Mouse (Mus musculus): Measurements from ENCODE around the gene Uprt. TPM values are rescaled to one million over a fixed set of nuclear protein-coding genes. Genes with fewer than 3 reads are reported as not detected.

Uprt gene
- 17.9 to 21.9 TPM (median 18.7 TPM) in 4 replicates for total RNA-seq (2023; ENCODE audit: inconsistent age)

DNA sequence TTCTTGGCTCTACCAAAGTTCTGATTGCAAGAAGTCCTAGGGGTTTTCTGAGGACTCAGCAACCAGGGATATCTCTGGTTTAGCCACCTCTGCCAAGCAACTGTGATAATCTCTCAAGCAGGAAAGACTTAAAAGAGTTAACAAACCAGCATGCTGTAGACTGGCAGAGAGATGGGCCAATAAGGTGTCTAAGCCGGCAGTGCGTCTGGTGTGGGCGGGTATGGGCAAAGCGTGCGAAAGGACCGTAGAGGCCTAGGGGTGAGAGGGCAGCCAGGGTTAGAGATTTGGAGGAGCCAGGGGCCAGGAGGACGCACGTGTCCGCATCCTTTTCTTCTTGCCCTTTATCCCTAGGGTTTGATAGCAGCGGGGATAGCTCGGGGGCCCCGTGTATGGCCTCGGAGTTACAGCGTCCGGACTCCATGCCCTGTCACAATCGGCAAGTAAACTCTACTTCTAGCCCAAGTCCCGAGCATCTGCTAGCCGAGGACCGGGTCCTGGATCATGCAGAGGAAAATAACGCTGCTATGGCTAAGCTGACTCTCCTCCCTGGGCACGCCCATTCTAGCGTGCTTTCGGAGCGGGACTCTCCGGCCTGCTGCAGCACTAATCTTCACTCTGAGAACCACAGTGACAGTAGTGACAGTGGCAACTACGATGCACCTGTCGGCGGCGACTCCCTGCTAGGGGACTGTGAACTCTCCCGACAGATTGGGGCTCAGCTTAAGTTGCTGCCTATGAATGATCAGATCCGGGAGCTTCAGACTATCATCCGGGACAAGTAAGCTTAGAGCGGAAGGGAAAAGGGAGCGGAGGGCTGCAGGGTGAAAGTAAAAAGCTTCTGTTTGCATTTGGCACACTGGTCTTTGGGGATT lies at the start of gene Uprt:
TSS of gene Uprt (plus strand) at position 247 of the 872 bp plus-strand sequence.

Other genes with a start within 250 kb of the Uprt start
- gene Abcb7, start 69.0 kb upstream of the Uprt start, total RNA-seq (2023; ENCODE audit: inconsistent age) = 21.0 to 23.8 TPM (median 22.4 TPM) in 4 replicates
- gene Zdhhc15, start 188.2 kb downstream of the Uprt start, total RNA-seq (2023; ENCODE audit: inconsistent age) = 0.18 to 0.27 TPM in 2 of 4 replicates, not detected in the others

Data from B cell, adult (primary cell).